Mouse (Mus musculus) myocyte (in vitro differentiated cells): ENCODE data around the gene H13.
A peak's percentile ranks its signal among the peaks of the same experiment; 100 is the strongest.

Source experiments
- E2F4 ChIP-seq: IDR thresholded peaks from one replicate; pipeline ENCODE4 v1.6.1; 2011; ENCODE audit warnings: mild to moderate bottlenecking, control low read depth, moderate library complexity; ENCODE audit not compliant: insufficient read depth
- MAX ChIP-seq: IDR thresholded peaks from one replicate; pipeline ENCODE4 v1.6.1; 2011; ENCODE audit warnings: low read depth, mild to moderate bottlenecking, control low read depth
- MYOD1 ChIP-seq, 3 experiments: IDR thresholded peaks; one replicate each; pipeline ENCODE4 v1.6.1; 2011; ENCODE audit warnings: control low read depth in 2 of 3, low read depth in 2 of 3, mild to moderate bottlenecking in 2 of 3, moderate library complexity in 1 of 3; ENCODE audit not compliant: insufficient read length in 2 of 3, control insufficient read depth in 1 of 3
- POLR2A ChIP-seq: IDR thresholded peaks from one replicate; pipeline ENCODE4 v1.6.1; 2011; ENCODE audit warnings: low read depth, mild to moderate bottlenecking, control low read depth, moderate library complexity; ENCODE audit not compliant: insufficient read length
- POLR2AphosphoS2 ChIP-seq: IDR thresholded peaks from one replicate; pipeline ENCODE4 v1.6.1; 2011; ENCODE audit warnings: low read depth, control low read depth; ENCODE audit not compliant: insufficient read length
- REST ChIP-seq: IDR thresholded peaks from one replicate; pipeline ENCODE4 v1.6.1; 2011; ENCODE audit warnings: mild to moderate bottlenecking, control low read depth, moderate library complexity; ENCODE audit not compliant: insufficient read depth, insufficient read length
- SRF ChIP-seq: IDR thresholded peaks from one replicate; pipeline ENCODE4 v1.6.1; 2011; ENCODE audit warnings: low read depth; ENCODE audit not compliant: control insufficient read depth, insufficient read length
- TCF12 ChIP-seq: IDR thresholded peaks from one replicate; pipeline ENCODE4 v1.6.1; 2011; ENCODE audit warnings: mild to moderate bottlenecking, control low read depth; ENCODE audit not compliant: poor library complexity, insufficient read depth, severe bottlenecking
- TCF3 ChIP-seq: IDR thresholded peaks from one replicate; pipeline ENCODE4 v1.6.1; 2011; ENCODE audit warnings: low read depth, control low read depth; ENCODE audit not compliant: insufficient read length
- USF1 ChIP-seq: IDR thresholded peaks from one replicate; pipeline ENCODE4 v1.6.1; 2011; ENCODE audit warnings: low read depth, mild to moderate bottlenecking, control low read depth, moderate library complexity

DNA sequence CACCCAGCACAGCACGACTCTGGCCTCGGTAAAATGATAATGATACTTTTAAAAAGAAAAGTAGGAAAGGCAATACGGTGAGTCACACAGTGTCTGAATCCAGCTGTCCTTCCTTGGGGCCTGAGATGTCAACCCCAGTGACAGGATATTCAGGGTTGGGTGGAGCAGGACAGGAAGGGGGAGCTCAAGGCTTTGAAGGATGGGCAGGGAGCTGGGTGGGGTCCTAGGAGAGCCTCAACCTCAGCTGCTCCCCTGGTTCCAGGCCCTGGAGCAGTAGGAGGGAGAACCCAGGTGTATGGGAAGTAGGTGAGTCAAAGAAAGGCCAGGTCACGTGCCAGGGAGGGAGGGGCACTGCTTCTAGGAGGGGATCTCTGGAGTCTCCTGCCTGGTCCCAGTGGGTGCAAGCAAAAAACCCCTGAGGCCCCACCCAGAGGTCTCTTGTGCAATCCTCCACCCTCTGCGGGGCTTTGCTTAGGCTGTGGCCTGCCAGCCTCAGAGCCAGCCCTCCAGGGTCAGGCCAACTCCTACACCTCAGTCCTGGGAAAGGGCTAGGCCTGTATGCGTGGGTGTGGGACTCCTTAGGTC, 57.6 kb downstream of the H13 start:
- TF ChIP-seq POLR2A (no peak), TCF12 (no peak), TCF3 (no peak), REST (no peak), MAX (no peak), USF1 (peak; percentile 79), E2F4 (no peak), MYOD1 (IDR thresholded peaks at IDR 0.05; ENCODE audit: control insufficient read depth in 1 of 3, insufficient read length in 2 of 3, low read depth in 2 of 3) (peak in 2 of 3 experiments; percentile 18 to 52), POLR2AphosphoS2 (no peak), SRF (no peak)
